Mouse (Mus musculus): ENCODE measurements around the gene Drc1. TPM values are rescaled to one million over a fixed set of nuclear protein-coding genes. Genes with fewer than 3 reads are reported as not detected.

Gene Drc1
- polyA plus RNA-seq, 1 experiment: 0.01 TPM

DNA sequence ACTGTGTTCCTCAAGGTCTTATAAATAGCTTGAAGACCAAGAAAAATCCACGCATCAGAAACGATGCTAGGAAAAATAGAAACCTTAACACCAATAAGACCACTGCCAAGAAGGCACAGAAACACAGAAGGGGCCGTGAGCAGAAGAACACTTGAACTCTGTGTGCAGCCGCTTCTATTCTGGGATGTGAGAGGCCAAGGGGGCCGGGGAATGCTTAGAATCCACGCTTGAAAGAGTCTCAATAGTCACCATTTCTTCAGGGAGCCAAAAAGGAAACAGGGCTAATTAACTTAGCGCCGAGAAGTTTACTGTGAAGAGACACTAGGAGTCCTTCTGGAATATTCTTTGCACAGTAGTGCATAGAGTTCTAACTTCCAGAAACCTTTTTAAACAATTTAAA lies 120.0 kb downstream of the Drc1 start:
- H3K36me3 ChIP-seq (ENCODE audit: control insufficient read depth, insufficient read depth): no peaks in the 10 kb centered on the region
- H3K4me3 ChIP-seq (ENCODE audit: insufficient read depth, poor library complexity, severe bottlenecking): no peak overlapping the region
- peaks cover 58% of the 10 kb centered on the region for H3K27me3 ChIP-seq (ENCODE audit: control insufficient read depth, insufficient read depth, insufficient read length)
- no peaks in the 10 kb centered on the region for H3K79me2 ChIP-seq (ENCODE audit: control insufficient read depth, insufficient read depth)
- no peak overlapping the region for H3ac ChIP-seq (ENCODE audit: control insufficient read depth, insufficient read length, low read depth)
- TF ChIP-seq CTCF (IDR thresholded peaks at IDR 0.05; ENCODE audit: control insufficient read depth, insufficient read depth, insufficient read length) (no peak), USF1 (IDR thresholded peaks at IDR 0.05; ENCODE audit: low read depth) (no peak), FOSL1 (IDR thresholded peaks at IDR 0.05; ENCODE audit: insufficient read depth, low read length, poor library complexity, severe bottlenecking) (no peak), MYOG (IDR thresholded peaks at IDR 0.05; ENCODE audit: control insufficient read depth, extremely low read depth, insufficient read length) (no peak), CEBPB (IDR thresholded peaks at IDR 0.05; ENCODE audit: low read depth) (no peak), MYOD1 (IDR thresholded peaks at IDR 0.05; ENCODE audit: control insufficient read depth, insufficient read length, low read depth) (no peak), MAX (IDR thresholded peaks at IDR 0.05) (no peak)
- H3K79me3 ChIP-seq (ENCODE audit: low read depth): no peaks in the 10 kb centered on the region

- H3ac ChIP-seq (ENCODE audit: control insufficient read depth, insufficient read length, low read depth): no peak overlapping the region
- H3K36me3 ChIP-seq (ENCODE audit: control insufficient read depth, insufficient read depth): no peaks in the 10 kb centered on the region
- peaks cover 66% of the 10 kb centered on the region for H3K27me3 ChIP-seq (ENCODE audit: control insufficient read depth, insufficient read depth, insufficient read length)
- H3K79me2 ChIP-seq (ENCODE audit: control insufficient read depth, insufficient read depth): no peaks in the 10 kb centered on the region
- TF ChIP-seq CTCF (IDR thresholded peaks at IDR 0.05; ENCODE audit: control insufficient read depth, insufficient read depth, insufficient read length): no peak
- TF ChIP-seq MAX (IDR thresholded peaks at IDR 0.05): no peak
- TF ChIP-seq USF1 (IDR thresholded peaks at IDR 0.05; ENCODE audit: low read depth): no peak
- no peak overlapping the region for H3K4me3 ChIP-seq (ENCODE audit: insufficient read depth, poor library complexity, severe bottlenecking)
- H3K79me3 ChIP-seq (ENCODE audit: low read depth): no peaks in the 10 kb centered on the region
Observed at GRCm38 (mm10) chr5:30406876-30407275, 125.7 kb downstream of the Drc1 start.

GRCm38 (mm10) chr5:30411524-30411923 lies 130.3 kb downstream of the Drc1 start:
- peaks cover 74% of the 10 kb centered on the region for H3K27me3 ChIP-seq (ENCODE audit: control insufficient read depth, insufficient read depth, insufficient read length)

GRCm38 (mm10) chr5:30415381-30415780 lies 134.2 kb downstream of the Drc1 start:
- no peaks in the 10 kb centered on the region for H3K79me3 ChIP-seq (ENCODE audit: low read depth)
- H3K79me2 ChIP-seq (ENCODE audit: control insufficient read depth, insufficient read depth): no peaks in the 10 kb centered on the region
- H3K36me3 ChIP-seq (ENCODE audit: control insufficient read depth, insufficient read depth): no peaks in the 10 kb centered on the region
- H3K4me3 ChIP-seq (ENCODE audit: insufficient read depth, poor library complexity, severe bottlenecking): no peak overlapping the region
- H3K27me3 ChIP-seq (ENCODE audit: control insufficient read depth, insufficient read depth, insufficient read length): peaks cover 68% of the 10 kb centered on the region
- no peak overlapping the region for H3ac ChIP-seq (ENCODE audit: control insufficient read depth, insufficient read length, low read depth)
- TF ChIP-seq MYOD1 (IDR thresholded peaks at IDR 0.05; ENCODE audit: control insufficient read depth, insufficient read length, low read depth) (no peak), MYOG (IDR thresholded peaks at IDR 0.05; ENCODE audit: control insufficient read depth, extremely low read depth, insufficient read length) (no peak), MAX (IDR thresholded peaks at IDR 0.05) (no peak)

More at GRCm38 (mm10) chr5:30411524-30411923, 130.3 kb downstream of the Drc1 start:
- H3K36me3 ChIP-seq (ENCODE audit: control insufficient read depth, insufficient read depth): no peaks in the 10 kb centered on the region
- H3K4me3 ChIP-seq (ENCODE audit: insufficient read depth, poor library complexity, severe bottlenecking): no peak overlapping the region
- no peaks in the 10 kb centered on the region for H3K79me2 ChIP-seq (ENCODE audit: control insufficient read depth, insufficient read depth)
- TF ChIP-seq MYOG (IDR thresholded peaks at IDR 0.05; ENCODE audit: control insufficient read depth, extremely low read depth, insufficient read length) (no peak), MYOD1 (IDR thresholded peaks at IDR 0.05; ENCODE audit: control insufficient read depth, insufficient read length, low read depth) (no peak), MAX (IDR thresholded peaks at IDR 0.05) (no peak), CTCF (IDR thresholded peaks at IDR 0.05; ENCODE audit: control insufficient read depth, insufficient read depth, insufficient read length) (no peak), FOSL1 (IDR thresholded peaks at IDR 0.05; ENCODE audit: insufficient read depth, low read length, poor library complexity, severe bottlenecking) (no peak), CEBPB (IDR thresholded peaks at IDR 0.05; ENCODE audit: low read depth) (no peak), USF1 (IDR thresholded peaks at IDR 0.05; ENCODE audit: low read depth) (no peak)
- no peaks in the 10 kb centered on the region for H3K79me3 ChIP-seq (ENCODE audit: low read depth)
- H3ac ChIP-seq (ENCODE audit: control insufficient read depth, insufficient read length, low read depth): no peak overlapping the region

DNA sequence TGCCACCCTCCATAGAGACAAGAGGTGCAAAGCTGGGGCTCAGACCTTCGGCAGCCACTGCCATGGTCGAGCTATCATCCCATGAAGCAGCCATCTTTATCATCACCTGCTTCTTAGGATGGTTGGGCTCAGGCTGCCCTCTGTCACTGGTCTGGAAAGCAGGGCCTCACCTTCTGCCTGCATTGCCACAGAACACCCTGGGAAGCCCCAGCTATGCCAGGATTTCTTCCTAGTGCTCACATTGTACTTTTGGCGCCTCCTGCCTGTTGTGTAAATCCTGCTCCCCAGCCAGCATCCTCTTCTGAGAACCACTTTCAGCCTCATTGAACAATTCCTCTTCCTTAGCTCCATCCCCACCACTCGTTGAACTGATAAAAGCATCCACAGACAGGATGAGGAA lies 134.7 kb downstream of the Drc1 start:
- H3K79me3 ChIP-seq (ENCODE audit: low read depth): no peaks in the 10 kb centered on the region
- H3K36me3 ChIP-seq (ENCODE audit: control insufficient read depth, insufficient read depth): no peaks in the 10 kb centered on the region
- H3K79me2 ChIP-seq (ENCODE audit: control insufficient read depth, insufficient read depth): no peaks in the 10 kb centered on the region
- TF ChIP-seq USF1 (IDR thresholded peaks at IDR 0.05; ENCODE audit: low read depth) (no peak), MAX (IDR thresholded peaks at IDR 0.05) (no peak), MYOD1 (IDR thresholded peaks at IDR 0.05; ENCODE audit: control insufficient read depth, insufficient read length, low read depth) (no peak), MYOG (IDR thresholded peaks at IDR 0.05; ENCODE audit: control insufficient read depth, extremely low read depth, insufficient read length) (no peak), FOSL1 (IDR thresholded peaks at IDR 0.05; ENCODE audit: insufficient read depth, low read length, poor library complexity, severe bottlenecking) (no peak), CEBPB (IDR thresholded peaks at IDR 0.05; ENCODE audit: low read depth) (no peak), CTCF (IDR thresholded peaks at IDR 0.05; ENCODE audit: control insufficient read depth, insufficient read depth, insufficient read length) (no peak)
- H3K4me3 ChIP-seq (ENCODE audit: insufficient read depth, poor library complexity, severe bottlenecking): no peak overlapping the region
- H3K27me3 ChIP-seq (ENCODE audit: control insufficient read depth, insufficient read depth, insufficient read length): peaks cover 70% of the 10 kb centered on the region
- H3ac ChIP-seq (ENCODE audit: control insufficient read depth, insufficient read length, low read depth): no peak overlapping the region

Other genes starting within 250 kb of the Drc1 start
- 141 TPM for gene Tyms, start 207.8 kb upstream of the Drc1 start, polyA plus RNA-seq (2012; fragmentation: generic; extraction: Trizol)
- gene Garem2, start 176.2 kb upstream of the Drc1 start, polyA plus RNA-seq (2012; fragmentation: generic; extraction: Trizol): 0.33 TPM
- 0.14 TPM for gene 3110082J24Rik, start 175.3 kb upstream of the Drc1 start, polyA plus RNA-seq (2012; fragmentation: generic; extraction: Trizol)
- gene Hadha, start 126.2 kb upstream of the Drc1 start, polyA plus RNA-seq (2012; fragmentation: generic; extraction: Trizol): 65.9 TPM
- 43.2 TPM for gene Hadhb, start 126.1 kb upstream of the Drc1 start, polyA plus RNA-seq (2012; fragmentation: generic; extraction: Trizol)
- gene Adgrf3, start 75.7 kb upstream of the Drc1 start, polyA plus RNA-seq (2012; fragmentation: generic; extraction: Trizol): not detected
- gene Selenoi, start 48.8 kb upstream of the Drc1 start, polyA plus RNA-seq (2012; fragmentation: generic; extraction: Trizol): 15.0 TPM
- not detected for gene Otof, start 180.5 kb downstream of the Drc1 start, polyA plus RNA-seq (2012; fragmentation: generic; extraction: Trizol)
- not detected for gene 1700001C02Rik, start 184.7 kb downstream of the Drc1 start, polyA plus RNA-seq (2012; fragmentation: generic; extraction: Trizol)